Mouse (Mus musculus): ENCODE measurements at regions not wholly inside any gene's neighbourhood (a gene's known extent, or its start where the extent isn't known, plus 50 kb on each side); places are given as distances from the start of the nearest gene placed in this dataset.

GRCm38 (mm10) chr3:143713183-143713582 lies 491.8 kb downstream of the Lmo4 start:
- 36% methylated on average over 2 of the region's 2 CpGs for WGBS
- Histone ChIP-seq H3K9me3 (no peaks in the 10 kb centered on the region), H3K4me3 (no peak overlapping the region), H3K4me1 (peaks cover 3% of the 10 kb centered on the region; the same call in 1 of the 2 replicates), H3K27me3 (no peaks in the 10 kb centered on the region), H3K27ac (0 out of 2 replicates have a peak overlapping the region, but pooled peaks have one; percentile 7), H3K4me2 (no peak overlapping the region), H3K9ac (no peak overlapping the region), H3K36me3 (no peaks in the 10 kb centered on the region)
- ATAC-seq (ENCODE audit: borderline replicate concordance, extremely low read depth, low FRiP score, low TSS enrichment) = peak; percentile 69; the same call in 1 of the 2 replicates

DNA sequence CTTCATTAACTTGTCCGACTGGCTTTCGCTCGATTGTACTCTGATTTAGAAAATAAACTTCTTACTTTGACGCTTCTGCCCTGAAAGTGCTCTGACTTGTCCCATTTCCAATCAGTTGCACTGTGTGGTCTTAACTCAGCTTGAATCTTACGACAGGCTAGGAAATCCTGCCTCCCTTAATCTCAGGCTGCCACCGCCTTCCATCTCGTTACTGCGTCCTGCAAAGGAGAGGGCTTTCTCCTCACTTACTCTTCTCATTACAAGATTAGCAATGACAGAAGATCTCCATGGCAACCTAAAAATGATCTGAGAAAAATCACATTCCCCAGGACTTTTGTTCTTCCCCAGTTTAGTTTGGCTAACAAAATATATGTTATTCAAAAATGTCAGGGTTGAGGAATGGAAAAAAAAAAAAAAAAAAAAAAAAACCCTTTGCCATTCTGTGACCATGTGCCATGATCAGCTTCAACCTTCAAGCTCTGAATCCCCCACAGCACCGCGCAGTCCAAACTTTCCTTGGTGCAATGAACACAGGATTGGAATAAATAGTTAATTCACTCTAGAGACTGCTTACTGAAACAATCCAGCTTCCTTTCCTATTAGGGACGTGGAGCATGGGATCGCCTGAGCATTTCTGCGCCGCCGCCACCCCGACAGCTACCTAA lies 494.1 kb downstream of the Lmo4 start:
- Histone ChIP-seq H3K27me3 (no peaks in the 10 kb centered on the region), H3K4me1 (peaks cover 3% of the 10 kb centered on the region; the same call in 1 of the 2 replicates), H3K9ac (no peak overlapping the region), H3K4me2 (no peak overlapping the region), H3K9me3 (no peaks in the 10 kb centered on the region), H3K27ac (no peak overlapping the region), H3K36me3 (no peaks in the 10 kb centered on the region), H3K4me3 (no peak overlapping the region)
- ATAC-seq (ENCODE audit: borderline replicate concordance, extremely low read depth, low FRiP score, low TSS enrichment) = no peak
- WGBS = 55% methylated on average over 16 of the region's 16 CpGs

DNA sequence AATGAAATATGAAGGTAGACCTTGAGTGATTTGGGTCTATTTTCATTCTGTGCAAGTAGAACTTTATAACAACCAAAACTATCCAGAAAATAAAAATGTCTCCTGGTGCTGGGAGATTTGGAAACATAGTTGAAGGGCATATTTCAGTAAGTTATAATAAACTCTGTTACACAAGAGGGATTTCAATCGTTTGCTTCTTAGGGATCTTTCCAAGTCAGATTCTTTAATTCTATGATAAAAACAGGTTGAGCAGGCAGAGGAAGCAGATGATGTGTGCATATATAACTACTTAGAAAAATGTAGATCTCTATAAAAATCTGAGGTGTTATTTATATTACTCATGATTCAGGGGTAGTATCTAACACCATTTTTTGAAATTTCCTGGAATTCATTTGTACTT lies 498.3 kb downstream of the Lmo4 start:
- H3K9me3 ChIP-seq = no peaks in the 10 kb centered on the region
- H3K36me3 ChIP-seq = no peaks in the 10 kb centered on the region
- H3K27ac ChIP-seq = no peak overlapping the region
- H3K27me3 ChIP-seq = no peaks in the 10 kb centered on the region
- 79% methylated on average over 1 of the region's 1 CpGs for WGBS
- 0 out of 2 replicates have a peak, but pooled peaks cover 3% of the 10 kb centered on the region for H3K4me1 ChIP-seq
- no peak overlapping the region for H3K4me3 ChIP-seq
- H3K9ac ChIP-seq = no peak overlapping the region
- no peak overlapping the region for H3K4me2 ChIP-seq
- no peak for ATAC-seq (ENCODE audit: borderline replicate concordance, extremely low read depth, low FRiP score, low TSS enrichment)

DNA sequence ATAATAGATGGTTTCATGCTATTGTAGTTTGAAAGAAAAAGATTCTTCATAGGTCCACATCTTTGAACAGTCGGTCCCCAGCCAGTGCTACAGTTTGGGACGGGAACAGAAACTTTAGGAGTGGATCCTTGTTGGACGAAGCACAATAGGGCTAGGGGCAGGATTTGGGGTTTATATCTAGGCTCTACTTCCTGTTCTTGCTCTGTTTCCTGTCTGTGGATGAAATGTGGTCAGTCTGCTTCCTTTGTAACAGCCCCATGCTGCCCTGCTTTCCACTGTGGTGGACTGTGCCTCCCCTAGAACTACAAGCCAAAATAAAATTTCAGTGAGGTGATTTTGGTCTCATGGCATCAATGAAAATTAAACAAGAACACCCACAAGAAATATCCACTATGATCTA lies 510.2 kb downstream of the Lmo4 start:
- no peaks in the 10 kb centered on the region for H3K36me3 ChIP-seq
- WGBS = 84% methylated on average over 3 of the region's 3 CpGs
- no peaks in the 10 kb centered on the region for H3K27me3 ChIP-seq
- H3K4me2 ChIP-seq = no peak overlapping the region
- no peak overlapping the region for H3K4me3 ChIP-seq
- no peaks in the 10 kb centered on the region for H3K9me3 ChIP-seq
- no peak overlapping the region for H3K27ac ChIP-seq
- H3K4me1 ChIP-seq = no peaks in the 10 kb centered on the region
- ATAC-seq (ENCODE audit: borderline replicate concordance, extremely low read depth, low FRiP score, low TSS enrichment) = no peak
- no peak overlapping the region for H3K9ac ChIP-seq

GRCm38 (mm10) chr3:143685742-143686141 lies 519.3 kb downstream of the Lmo4 start:
- no peak for ATAC-seq (ENCODE audit: borderline replicate concordance, extremely low read depth, low FRiP score, low TSS enrichment)
- Histone ChIP-seq H3K4me1 (no peaks in the 10 kb centered on the region), H3K27ac (no peak overlapping the region), H3K9me3 (no peaks in the 10 kb centered on the region), H3K4me2 (no peak overlapping the region), H3K4me3 (no peak overlapping the region), H3K27me3 (no peaks in the 10 kb centered on the region), H3K9ac (no peak overlapping the region), H3K36me3 (no peaks in the 10 kb centered on the region)
- 68% methylated on average over 2 of the region's 2 CpGs for WGBS

DNA sequence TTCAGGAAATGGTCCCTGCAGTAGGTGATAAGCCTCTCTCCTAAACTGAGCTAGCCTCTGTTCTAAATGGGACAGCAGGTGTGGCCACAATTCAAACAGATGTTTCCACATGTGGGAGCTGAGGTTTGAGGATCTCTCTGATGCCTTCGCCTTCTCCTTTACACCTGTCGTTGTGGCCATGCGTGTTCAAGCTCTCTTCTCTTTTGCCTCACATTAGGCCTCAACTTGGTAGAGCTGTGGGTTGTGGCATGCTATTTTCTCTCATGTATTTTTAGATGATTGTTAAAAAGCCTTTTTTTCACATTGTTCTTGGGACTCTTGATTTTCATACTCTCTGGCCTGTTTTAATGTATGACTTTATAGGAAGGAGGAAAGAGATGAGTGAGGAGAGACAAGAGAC lies 526.8 kb downstream of the Lmo4 start:
- WGBS = 100% methylated on average over 3 of the region's 3 CpGs
- no peak overlapping the region for H3K9ac ChIP-seq
- no peaks in the 10 kb centered on the region for H3K9me3 ChIP-seq
- no peaks in the 10 kb centered on the region for H3K4me1 ChIP-seq
- H3K36me3 ChIP-seq = no peaks in the 10 kb centered on the region
- no peak overlapping the region for H3K4me2 ChIP-seq
- H3K27ac ChIP-seq = no peak overlapping the region
- H3K27me3 ChIP-seq = no peaks in the 10 kb centered on the region
- H3K4me3 ChIP-seq = no peak overlapping the region
- ATAC-seq (ENCODE audit: borderline replicate concordance, extremely low read depth, low FRiP score, low TSS enrichment) = no peak

GRCm38 (mm10) chr3:143674855-143675254 lies 530.2 kb downstream of the Lmo4 start:
- 94% methylated on average over 3 of the region's 3 CpGs for WGBS

GRCm38 (mm10) chr3:143674446-143674845 lies 530.6 kb downstream of the Lmo4 start:
- H3K4me3 ChIP-seq = no peak overlapping the region
- H3K4me1 ChIP-seq = no peaks in the 10 kb centered on the region
- H3K36me3 ChIP-seq = no peaks in the 10 kb centered on the region
- no peak for ATAC-seq (ENCODE audit: borderline replicate concordance, extremely low read depth, low FRiP score, low TSS enrichment)
- H3K27ac ChIP-seq = no peak overlapping the region
- no peak overlapping the region for H3K9ac ChIP-seq
- H3K9me3 ChIP-seq = no peaks in the 10 kb centered on the region
- no peaks in the 10 kb centered on the region for H3K27me3 ChIP-seq
- WGBS = 84% methylated on average over 7 of the region's 7 CpGs
- H3K4me2 ChIP-seq = no peak overlapping the region

More at GRCm38 (mm10) chr3:143674855-143675254, 530.2 kb downstream of the Lmo4 start:
- Histone ChIP-seq H3K4me2 (no peak overlapping the region), H3K9me3 (no peaks in the 10 kb centered on the region), H3K27ac (no peak overlapping the region), H3K27me3 (no peaks in the 10 kb centered on the region), H3K4me1 (no peaks in the 10 kb centered on the region), H3K4me3 (no peak overlapping the region), H3K9ac (no peak overlapping the region), H3K36me3 (no peaks in the 10 kb centered on the region)
- ATAC-seq (ENCODE audit: borderline replicate concordance, extremely low read depth, low FRiP score, low TSS enrichment) = no peak

DNA sequence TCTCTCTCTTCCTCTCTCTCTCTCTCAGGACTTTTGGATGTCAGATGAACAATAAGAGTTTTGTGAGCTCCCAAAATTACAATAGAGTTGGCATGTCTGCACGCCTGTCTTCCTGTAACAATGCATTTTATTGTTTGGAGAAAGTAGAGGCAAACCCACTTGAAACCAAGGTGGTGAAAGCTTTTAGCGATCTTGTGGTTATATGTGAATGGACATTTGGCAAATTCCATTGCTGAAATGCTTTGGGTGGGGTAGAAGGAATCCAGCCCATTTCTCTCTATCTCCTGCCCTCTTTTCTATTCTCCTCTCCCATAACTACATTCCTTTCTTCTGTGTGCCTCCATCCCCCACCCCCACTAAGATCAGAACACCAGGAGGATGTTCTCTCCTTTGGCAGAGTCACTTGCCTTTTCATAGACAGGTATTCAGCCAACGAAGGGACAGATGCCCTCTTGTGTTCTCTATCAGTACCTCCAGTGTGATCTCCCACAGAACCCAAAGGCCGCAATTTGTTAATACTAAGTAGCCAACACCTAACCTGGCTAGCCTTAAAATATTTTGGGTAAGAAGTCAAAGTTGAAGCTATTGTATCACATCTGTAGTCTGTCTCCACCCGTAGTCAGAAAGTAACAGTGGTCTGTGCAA lies 542.9 kb downstream of the Lmo4 start:
- no peak overlapping the region for H3K9ac ChIP-seq
- no peak for ATAC-seq (ENCODE audit: borderline replicate concordance, extremely low read depth, low FRiP score, low TSS enrichment)
- no peaks in the 10 kb centered on the region for H3K36me3 ChIP-seq
- no peak overlapping the region for H3K4me3 ChIP-seq
- no peaks in the 10 kb centered on the region for H3K9me3 ChIP-seq
- no peak overlapping the region for H3K4me2 ChIP-seq
- no peaks in the 10 kb centered on the region for H3K27me3 ChIP-seq
- WGBS = 76% methylated on average over 5 of the region's 5 CpGs
- no peak overlapping the region for H3K27ac ChIP-seq
- no peaks in the 10 kb centered on the region for H3K4me1 ChIP-seq

DNA sequence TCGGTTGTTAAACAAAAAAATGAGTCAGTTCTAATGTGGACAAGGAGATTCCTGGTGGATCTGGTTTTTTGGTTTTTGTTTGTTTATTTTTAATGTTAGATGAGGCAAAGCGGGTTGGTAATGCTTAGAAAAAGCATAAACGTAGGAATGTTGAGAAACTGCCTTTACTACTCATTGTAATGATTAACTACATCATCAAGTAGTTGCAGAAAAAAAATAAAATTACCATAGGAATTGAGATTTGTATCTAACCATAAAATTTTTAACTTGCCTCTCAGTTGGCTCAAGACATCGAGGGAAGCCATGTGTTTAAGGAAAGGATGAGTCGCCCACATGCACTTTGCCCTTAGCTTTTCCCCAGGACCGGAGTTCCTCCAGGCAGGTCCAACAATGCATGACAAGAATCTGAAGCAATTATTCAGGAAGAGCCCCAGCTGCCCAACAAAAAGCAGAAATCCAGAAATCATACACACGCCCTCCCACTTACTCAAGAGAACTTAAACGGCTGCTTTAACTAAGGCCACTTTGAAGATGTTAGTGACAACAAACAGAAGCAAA lies 545.5 kb downstream of the Lmo4 start:
- no peaks in the 10 kb centered on the region for H3K4me1 ChIP-seq
- no peaks in the 10 kb centered on the region for H3K9me3 ChIP-seq
- H3K36me3 ChIP-seq = no peaks in the 10 kb centered on the region
- no peak overlapping the region for H3K9ac ChIP-seq
- no peak for ATAC-seq (ENCODE audit: borderline replicate concordance, extremely low read depth, low FRiP score, low TSS enrichment)
- no peak overlapping the region for H3K27ac ChIP-seq
- no peak overlapping the region for H3K4me3 ChIP-seq
- H3K27me3 ChIP-seq = no peaks in the 10 kb centered on the region
- WGBS = 57% methylated on average over 8 of the region's 8 CpGs
- H3K4me2 ChIP-seq = no peak overlapping the region

GRCm38 (mm10) chr3:143647237-143647636 lies 557.8 kb downstream of the Lmo4 start:
- Histone ChIP-seq H3K4me1 (0 out of 2 replicates have a peak, but pooled peaks cover 3% of the 10 kb centered on the region), H3K9ac (no peak overlapping the region), H3K27ac (no peak overlapping the region), H3K36me3 (no peaks in the 10 kb centered on the region), H3K4me2 (no peak overlapping the region), H3K9me3 (no peaks in the 10 kb centered on the region), H3K27me3 (no peaks in the 10 kb centered on the region), H3K4me3 (no peak overlapping the region)
- 81% methylated on average over 2 of the region's 2 CpGs for WGBS
- ATAC-seq (ENCODE audit: borderline replicate concordance, extremely low read depth, low FRiP score, low TSS enrichment) = no peak

GRCm38 (mm10) chr3:143646836-143647235 lies 558.2 kb downstream of the Lmo4 start:
- H3K4me1 ChIP-seq = 0 out of 2 replicates have a peak, but pooled peaks cover 3% of the 10 kb centered on the region
- no peak overlapping the region for H3K9ac ChIP-seq
- H3K27ac ChIP-seq = no peak overlapping the region
- ATAC-seq (ENCODE audit: borderline replicate concordance, extremely low read depth, low FRiP score, low TSS enrichment) = peak; percentile 49; the same call in 1 of the 2 replicates
- no peaks in the 10 kb centered on the region for H3K27me3 ChIP-seq
- H3K9me3 ChIP-seq = no peaks in the 10 kb centered on the region
- H3K4me2 ChIP-seq = no peak overlapping the region
- no peak overlapping the region for H3K4me3 ChIP-seq
- WGBS = 40% methylated on average over 7 of the region's 7 CpGs
- H3K36me3 ChIP-seq = no peaks in the 10 kb centered on the region
